Mouse (Mus musculus) heart, adult 2 months (tissue): Measurements from ENCODE around the gene Plekhm2. TPM values are rescaled to one million over a fixed set of nuclear protein-coding genes. Genes with fewer than 3 reads are reported as not detected.

ENCODE experiments used
- DNase-seq, 2 experiments: peaks; one replicate each; pipeline ENCODE4 v3.0.0; 2021
- H3K27ac ChIP-seq: fragments of 200-600 bp; 2 replicates; pipeline ENCODE4 v1.8.1; 2022
- H3K27me3 ChIP-seq: fragments of 200-500 bp; 2 replicates; pipeline ENCODE4 v1.6.1; 2012; ENCODE audit warnings: mild to moderate bottlenecking, low read length, inconsistent platforms, mixed read lengths; ENCODE audit not compliant: control insufficient read depth, insufficient read depth
- H3K36me3 ChIP-seq: fragments of 200-500 bp; 2 replicates; pipeline ENCODE4 v1.6.1; 2012; ENCODE audit warnings: low read length, inconsistent platforms; ENCODE audit not compliant: control insufficient read depth, insufficient read depth
- H3K4me1 ChIP-seq: fragments of 200-500 bp; 2 replicates; pipeline ENCODE4 v1.6.1; 2011; ENCODE audit warnings: low read length; ENCODE audit not compliant: control insufficient read depth, insufficient read depth
- H3K4me3 ChIP-seq: fragments of 200-600 bp; 2 replicates; pipeline ENCODE4 v1.8.1; 2022
- H3K79me2 ChIP-seq: fragments of 200-500 bp; replicated peaks from 2 replicates; pipeline ENCODE4 v1.6.1; 2012; ENCODE audit warnings: mild to moderate bottlenecking, inconsistent platforms, low read length, moderate library complexity, mixed read lengths; ENCODE audit not compliant: control insufficient read depth, insufficient read depth
- H3K9ac ChIP-seq: fragments of 200-500 bp; 2 replicates; pipeline ENCODE4 v1.6.1; 2012; ENCODE audit warnings: low read depth, mild to moderate bottlenecking, control low read depth, inconsistent platforms, low read length, mixed read lengths
- CTCF ChIP-seq: fragments of 200-600 bp; IDR thresholded peaks from 2 replicates; pipeline ENCODE4 v1.8.1; 2022; ENCODE audit warnings: antibody characterized with exemption, mild to moderate bottlenecking, moderate library complexity
- EP300 ChIP-seq: fragments of 200-500 bp; IDR thresholded peaks from 2 replicates; pipeline ENCODE4 v1.6.1; 2011; ENCODE audit warnings: low read depth, low read length, control low read depth; ENCODE audit not compliant: insufficient read depth
- POLR2A ChIP-seq: fragments of 200-500 bp; IDR thresholded peaks from 2 replicates; pipeline ENCODE4 v1.6.1; 2011; ENCODE audit warnings: mild to moderate bottlenecking, low read depth, low read length, control low read depth; ENCODE audit not compliant: insufficient read depth
- whole genome bisulfite sequencing: fragments of 180-500 bp; shearing (Covaris S2); methylation state at CpG from one replicate; pipeline ENCODE4 v1.1.7; 2018; 5-methylcytosine and 5-hydroxymethylcytosine counted together
- intact Hi-C: fragments of 180-260 bp; cut with DNase I; formaldehyde crosslinking; loops from one replicate; pipeline ENCODE4 v1.15.1; 2025
- polyA plus RNA-seq: library from polyadenylated mRNA; depleted of rRNA; stranded (reverse); fragments of >200 nt; gene quantifications from 2 replicates; pipeline ENCODE4 v1.2.3, GENCODE M21; 2012; rRNA removed
- total RNA-seq, 2 experiments: library from RNA; stranded (reverse); gene quantifications; 2 replicates each; pipeline ENCODE4 v1.2.3; 2021

Gene Plekhm2
- total and polyA plus RNA-seq, 3 experiments = 95.2 to 126 (median 111) TPM

- Histone ChIP-seq H3K36me3 (peaks cover 3% of the 10 kb centered on the region), H3K79me2 (no peaks in the 10 kb centered on the region), H3K27me3 (no peaks in the 10 kb centered on the region), H3K27ac (no peak overlapping the region), H3K9ac (no peak overlapping the region), H3K4me1 (peaks cover 8% of the 10 kb centered on the region), H3K4me3 (no peak overlapping the region)
- TF ChIP-seq EP300 (no peak), CTCF (no peak), POLR2A (no peak)
- intact Hi-C loops = no loop called here
- WGBS = 76% methylated on average over 11 of the region's 11 CpGs
- no peak for DNase-seq
Observed at GRCm38 (mm10) chr4:141576404-141576803, 88.3 kb downstream of the Plekhm2 start.

Other genes starting within 250 kb of the Plekhm2 start
- under 1 TPM; 0.43 to 0.57 TPM for gene Clcnkb, start 248.9 kb downstream of the Plekhm2 start, total RNA-seq
- 2.1 and 4.6 TPM in 2 replicates for gene Clcnkb, start 248.9 kb downstream of the Plekhm2 start, polyA plus RNA-seq
- gene Hspb7, start 244.1 kb downstream of the Plekhm2 start, total RNA-seq = 1,000 to 10,000 TPM; 1,066 to 1,498 TPM
- gene Hspb7, start 244.1 kb downstream of the Plekhm2 start, polyA plus RNA-seq = 973 and 1,028 TPM in 2 replicates
- 1 to 10 TPM; 1.6 to 2.2 TPM for gene Srarp, start 228.8 kb downstream of the Plekhm2 start, total RNA-seq
- 0.94 and 2.4 TPM in 2 replicates for gene Srarp, start 228.8 kb downstream of the Plekhm2 start, polyA plus RNA-seq
- 10 to 100 TPM; 22.9 to 26.4 TPM for gene Zbtb17, start 220.2 kb downstream of the Plekhm2 start, total RNA-seq
- gene Zbtb17, start 220.2 kb downstream of the Plekhm2 start, polyA plus RNA-seq = 23.3 and 29.9 TPM in 2 replicates
- 10 to 100 TPM; 28.0 to 28.9 TPM for gene Spen, start 126.3 kb downstream of the Plekhm2 start, total RNA-seq
- gene Spen, start 126.3 kb downstream of the Plekhm2 start, polyA plus RNA-seq = 10.7 and 11.5 TPM in 2 replicates
- gene Fblim1, start 58.8 kb downstream of the Plekhm2 start, total RNA-seq = 100 to 1,000 TPM; 236 to 263 TPM
- gene Fblim1, start 58.8 kb downstream of the Plekhm2 start, polyA plus RNA-seq = 297 and 303 TPM in 2 replicates
- gene Tmem82, start 46.3 kb downstream of the Plekhm2 start, total RNA-seq = 10 to 100 TPM; 16.5 to 20.2 TPM
- 35.5 and 36.6 TPM in 2 replicates for gene Tmem82, start 46.3 kb downstream of the Plekhm2 start, polyA plus RNA-seq
- 100 to 1,000 TPM; 118 to 132 TPM for gene Slc25a34, start 41.1 kb downstream of the Plekhm2 start, total RNA-seq
- gene Slc25a34, start 41.1 kb downstream of the Plekhm2 start, polyA plus RNA-seq = 183 and 258 TPM in 2 replicates
- gene Rsc1a1, start 20.7 kb upstream of the Plekhm2 start, total RNA-seq = not detected
- gene Rsc1a1, start 20.7 kb upstream of the Plekhm2 start, polyA plus RNA-seq = 4.6 and 8.8 TPM in 2 replicates
- 10 to 100 TPM; 28.6 to 29.4 TPM for gene Ddi2, start 58.5 kb upstream of the Plekhm2 start, total RNA-seq
- gene Ddi2, start 58.5 kb upstream of the Plekhm2 start, polyA plus RNA-seq = 8.7 and 14.2 TPM in 2 replicates
- gene Agmat, start 81.8 kb upstream of the Plekhm2 start, total RNA-seq = under 1 TPM; 0.23 to 0.32 TPM
- gene Agmat, start 81.8 kb upstream of the Plekhm2 start, polyA plus RNA-seq = 0.57 and 1.1 TPM in 2 replicates
- gene Dnajc16, start 126.0 kb upstream of the Plekhm2 start, total RNA-seq = 10 to 100 TPM; 20.4 to 24.9 TPM
- 12.5 and 20.9 TPM in 2 replicates for gene Dnajc16, start 126.0 kb upstream of the Plekhm2 start, polyA plus RNA-seq
- gene Casp9, start 128.7 kb upstream of the Plekhm2 start, total RNA-seq = 1 to 10 TPM; 7.5 to 8.1 TPM
- gene Casp9, start 128.7 kb upstream of the Plekhm2 start, polyA plus RNA-seq = 10.0 and 15.5 TPM in 2 replicates
- not detected for gene Cela2a, start 161.3 kb upstream of the Plekhm2 start, total RNA-seq
- gene Cela2a, start 161.3 kb upstream of the Plekhm2 start, polyA plus RNA-seq = 0.26 and 0.62 TPM in 2 replicates
- gene Ctrc, start 181.5 kb upstream of the Plekhm2 start, total RNA-seq = not detected
- gene Ctrc, start 181.5 kb upstream of the Plekhm2 start, polyA plus RNA-seq = not detected in 2 replicates
- 10 to 100 TPM; 19.4 to 21.2 TPM for gene Efhd2, start 210.0 kb upstream of the Plekhm2 start, total RNA-seq
- 28.4 and 33.0 TPM in 2 replicates for gene Efhd2, start 210.0 kb upstream of the Plekhm2 start, polyA plus RNA-seq